Mouse (Mus musculus) layer of hippocampus, adult 9-10 months (tissue): ENCODE results near the gene Fabp6.

Source experiments
- DNase-seq: peaks from one replicate; pipeline ENCODE4 v3.0.0; 2022; ENCODE audit warnings: low spot score

The Fabp6 gene

DNA sequence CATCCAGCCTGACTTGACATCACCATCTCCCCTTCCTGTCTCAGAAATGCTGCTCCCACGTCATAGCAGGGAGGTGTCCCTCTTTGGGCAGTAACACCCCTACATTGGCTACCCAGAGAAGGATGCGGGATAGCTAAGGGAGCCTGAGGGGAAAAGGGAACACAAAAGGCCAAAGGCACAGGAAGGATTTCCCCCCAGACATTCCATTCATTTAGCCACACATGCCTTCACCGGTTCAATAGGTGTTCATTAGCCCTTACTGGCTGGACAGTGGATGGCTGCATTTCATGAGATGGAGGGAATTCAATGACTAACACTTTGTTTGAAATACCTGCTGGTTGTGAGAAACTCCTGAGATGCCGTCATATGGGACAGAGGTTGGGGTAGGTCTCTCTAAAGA lies 54.7 kb downstream of the Fabp6 start:
- no peak for DNase-seq
